Mouse (Mus musculus) lung, postnatal 0 days (tissue): ENCODE results near the gene Mapk14.
"Not testable (repeated sequence)": the region's sequence is repeated elsewhere in the genome, so short reads cannot be mapped to it uniquely, and the experiment has no call there.

Experiments
- CTCF ChIP-seq: IDR thresholded peaks from 2 replicates; pipeline ENCODE4 v1.5.1; 2016; ENCODE audit warnings: antibody characterized with exemption, mild to moderate bottlenecking
- EP300 ChIP-seq: IDR thresholded peaks from 2 replicates; pipeline ENCODE4 v1.6.1; 2016; ENCODE audit warnings: antibody characterized with exemption, mild to moderate bottlenecking, control low read depth

DNA sequence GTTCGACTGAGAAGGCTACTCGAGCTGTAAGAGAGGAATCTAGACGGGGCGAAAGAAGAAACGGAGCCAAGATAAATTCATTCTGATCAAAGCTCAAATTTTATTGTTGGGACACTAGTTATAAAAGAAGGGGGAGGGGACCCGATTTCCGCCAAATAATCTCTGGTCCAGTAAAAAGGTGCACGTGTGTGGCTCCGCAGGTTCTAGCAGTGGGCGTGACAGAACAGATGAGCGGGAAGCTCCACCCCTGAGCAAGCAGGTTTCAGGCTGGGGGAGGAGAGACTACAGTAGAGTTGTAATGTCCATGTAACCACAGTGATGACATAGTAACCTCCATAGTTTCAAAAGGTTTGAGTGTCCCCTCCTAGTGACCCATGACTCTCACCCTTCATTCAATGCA lies 36.4 kb downstream of the Mapk14 start:
- not testable (repeated sequence) for TF ChIP-seq CTCF, EP300
